Mouse (Mus musculus) megakaryocyte-erythroid progenitor cell, adult 5-6 weeks (primary cell): ENCODE measurements around the gene Kcnn3. TPM values are rescaled to one million over a fixed set of nuclear protein-coding genes. Genes with fewer than 3 reads are reported as not detected.

ENCODE experiments used
- ATAC-seq: replicated peaks from 2 replicates; pipeline ENCODE4 v1.8.0; 2016; ENCODE audit warnings: mild to moderate bottlenecking, inconsistent platforms; ENCODE audit not compliant: severe bottlenecking, poor library complexity, low FRiP score, low TSS enrichment
- total RNA-seq, 2 experiments: library from RNA; stranded (forward) in 1 of 2; stranded (reverse) in 1 of 2; fragments of 200-1000, 215-1000 nt in 1 of 2; fragments of >200 nt in 1 of 2; fragmentation: Nextera tagmentation in 1 of 2; gene quantifications; 2 replicates each; pipeline ENCODE4 v1.2.3; 2014 to 2017

The Kcnn3 gene
- total RNA-seq, 2 experiments from 2014 or later: not detected

- peak; percentile 85 for ATAC-seq
Measured at GRCm38 (mm10) chr3:89714359-89715206, 194.6 kb downstream of the Kcnn3 start, which contains the start of gene Adar. Gene Adar (plus strand): TSS chr3:89715022.

- ATAC-seq: peak; percentile 24
Measured at GRCm38 (mm10) chr3:89715207-89715966, 195.4 kb downstream of the Kcnn3 start.

DNA sequence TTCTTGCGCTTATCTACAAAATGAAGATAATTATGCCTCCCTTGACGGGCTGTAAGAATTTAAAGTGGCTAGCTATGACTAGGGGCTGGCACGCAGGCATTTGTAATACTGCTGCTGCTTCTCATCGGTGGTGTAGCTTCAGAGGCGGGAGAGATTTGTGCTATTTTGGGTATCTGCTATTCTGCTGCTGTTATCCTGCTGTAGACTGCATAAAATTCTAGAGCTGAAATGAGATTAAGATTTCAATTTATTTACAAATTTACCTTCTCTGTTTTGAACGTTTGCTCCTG, 195.9 kb downstream of the Kcnn3 start:
- ATAC-seq: no peak

GRCm38 (mm10) chr3:89722032-89722431, 202.1 kb downstream of the Kcnn3 start:
- no peak for ATAC-seq

- ATAC-seq: no peak
Measured at GRCm38 (mm10) chr3:89723400-89724084, 203.6 kb downstream of the Kcnn3 start.

Other genes with a start within 250 kb of the Kcnn3 start
- 35.4 and 66.5 TPM in 2 replicates for gene Slc50a1, start 249.6 kb upstream of the Kcnn3 start, total RNA-seq (2014; fragmentation: Nextera tagmentation)
- 31.4 and 50.3 TPM in 2 replicates for gene Slc50a1, start 249.6 kb upstream of the Kcnn3 start, total RNA-seq (2017)
- gene Efna1, start 239.0 kb upstream of the Kcnn3 start, total RNA-seq (2014; fragmentation: Nextera tagmentation): not detected in 2 replicates
- not detected in 2 replicates for gene Efna1, start 239.0 kb upstream of the Kcnn3 start, total RNA-seq (2017)
- not detected in 2 replicates for gene Efna3, start 197.2 kb upstream of the Kcnn3 start, total RNA-seq (2014; fragmentation: Nextera tagmentation)
- not detected in 2 replicates for gene Efna3, start 197.2 kb upstream of the Kcnn3 start, total RNA-seq (2017)
- gene Efna4, start 182.1 kb upstream of the Kcnn3 start, total RNA-seq (2014; fragmentation: Nextera tagmentation): 0.30 TPM in 1 of 2 replicates, not detected in the other
- 0.30 TPM in 1 of 2 replicates, not detected in the other for gene Efna4, start 182.1 kb upstream of the Kcnn3 start, total RNA-seq (2017)
- 7.4 and 11.4 TPM in 2 replicates for gene Adam15, start 170.2 kb upstream of the Kcnn3 start, total RNA-seq (2014; fragmentation: Nextera tagmentation)
- gene Adam15, start 170.2 kb upstream of the Kcnn3 start, total RNA-seq (2017): 2.3 and 6.4 TPM in 2 replicates
- gene Dcst2, start 158.2 kb upstream of the Kcnn3 start, total RNA-seq (2014; fragmentation: Nextera tagmentation): not detected in 2 replicates
- not detected in 2 replicates for gene Dcst2, start 158.2 kb upstream of the Kcnn3 start, total RNA-seq (2017)
- not detected in 2 replicates for gene Dcst1, start 154.9 kb upstream of the Kcnn3 start, total RNA-seq (2014; fragmentation: Nextera tagmentation)
- gene Dcst1, start 154.9 kb upstream of the Kcnn3 start, total RNA-seq (2017): not detected in 2 replicates
- gene Zbtb7b, start 125.4 kb upstream of the Kcnn3 start, total RNA-seq (2014; fragmentation: Nextera tagmentation): 5.0 and 6.6 TPM in 2 replicates
- 7.3 and 11.5 TPM in 2 replicates for gene Zbtb7b, start 125.4 kb upstream of the Kcnn3 start, total RNA-seq (2017)
- 3.5 and 3.6 TPM in 2 replicates for gene Lenep, start 117.4 kb upstream of the Kcnn3 start, total RNA-seq (2014; fragmentation: Nextera tagmentation)
- not detected in 2 replicates for gene Lenep, start 117.4 kb upstream of the Kcnn3 start, total RNA-seq (2017)
- 24.8 and 27.7 TPM in 2 replicates for gene Flad1, start 108.3 kb upstream of the Kcnn3 start, total RNA-seq (2014; fragmentation: Nextera tagmentation)
- 10.7 and 12.6 TPM in 2 replicates for gene Flad1, start 108.3 kb upstream of the Kcnn3 start, total RNA-seq (2017)
- 185 and 237 TPM in 2 replicates for gene Cks1b, start 101.8 kb upstream of the Kcnn3 start, total RNA-seq (2014; fragmentation: Nextera tagmentation)
- 127 and 184 TPM in 2 replicates for gene Cks1b, start 101.8 kb upstream of the Kcnn3 start, total RNA-seq (2017)
- gene Shc1, start 101.7 kb upstream of the Kcnn3 start, total RNA-seq (2014; fragmentation: Nextera tagmentation): 95.9 and 113 TPM in 2 replicates
- 40.2 and 68.5 TPM in 2 replicates for gene Shc1, start 101.7 kb upstream of the Kcnn3 start, total RNA-seq (2017)
- gene Pygo2, start 90.0 kb upstream of the Kcnn3 start, total RNA-seq (2014; fragmentation: Nextera tagmentation): 38.5 and 42.2 TPM in 2 replicates
- 9.6 and 19.9 TPM in 2 replicates for gene Pygo2, start 90.0 kb upstream of the Kcnn3 start, total RNA-seq (2017)
- 7.5 and 8.2 TPM in 2 replicates for gene Pbxip1, start 83.5 kb upstream of the Kcnn3 start, total RNA-seq (2014; fragmentation: Nextera tagmentation)
- gene Pbxip1, start 83.5 kb upstream of the Kcnn3 start, total RNA-seq (2017): 14.6 and 30.4 TPM in 2 replicates
- 29.1 and 66.3 TPM in 2 replicates for gene Pmvk, start 65.6 kb upstream of the Kcnn3 start, total RNA-seq (2014; fragmentation: Nextera tagmentation)
- gene Pmvk, start 65.6 kb upstream of the Kcnn3 start, total RNA-seq (2017): 28.2 and 33.5 TPM in 2 replicates
- 44.0 and 50.6 TPM in 2 replicates for gene Adar, start 194.9 kb downstream of the Kcnn3 start, total RNA-seq (2014; fragmentation: Nextera tagmentation)
- gene Adar, start 194.9 kb downstream of the Kcnn3 start, total RNA-seq (2017): 21.0 and 29.4 TPM in 2 replicates
- gene Chrnb2, start 244.5 kb downstream of the Kcnn3 start, total RNA-seq (2014; fragmentation: Nextera tagmentation): 1.0 and 1.9 TPM in 2 replicates
- gene Chrnb2, start 244.5 kb downstream of the Kcnn3 start, total RNA-seq (2017): 0.38 and 0.76 TPM in 2 replicates